Mouse (Mus musculus): ENCODE measurements at regions not wholly inside any gene's neighbourhood (a gene's known extent, or its start where the extent isn't known, plus 50 kb on each side); places are given as distances from the start of the nearest gene placed in this dataset.

DNA sequence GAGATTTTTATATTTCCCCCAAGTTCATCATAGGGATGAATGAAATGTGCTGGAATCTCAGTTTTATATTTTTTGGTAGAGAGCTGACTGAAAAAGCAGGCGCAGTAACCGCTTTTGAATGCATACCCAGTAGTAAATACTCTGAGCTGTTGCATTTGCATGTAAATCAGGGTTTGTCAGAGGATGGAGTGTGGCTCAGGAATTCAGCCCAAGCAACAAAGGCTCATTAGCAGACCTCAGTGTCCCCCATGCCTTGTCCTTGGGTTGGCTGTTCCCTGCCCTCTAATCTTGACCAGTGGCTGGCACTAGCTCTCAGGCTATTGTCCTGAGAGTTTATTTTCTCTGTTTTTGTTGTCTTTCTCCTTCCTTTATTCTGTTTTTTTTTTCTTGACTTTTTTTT lies 258.4 kb downstream of the Slc4a3 start:
- TF ChIP-seq MAFK (IDR thresholded peaks at IDR 0.05; ENCODE audit: insufficient read depth, low read depth, low read length) (no peak), CHD2 (IDR thresholded peaks at IDR 0.05; ENCODE audit: low read depth, low read length) (peak; percentile 54; the same call in 1 of the 2 replicates), HCFC1 (IDR thresholded peaks at IDR 0.05; ENCODE audit: borderline replicate concordance, insufficient read depth, low read length) (no peak), ZNF384 (IDR thresholded peaks at IDR 0.05; ENCODE audit: low read depth, low read length) (no peak), ZC3H11A (IDR thresholded peaks at IDR 0.05; ENCODE audit: borderline replicate concordance, low read depth, low read length) (no peak)

All from ES-E14 (cell line).